Mouse (Mus musculus): ENCODE results near the gene Olfr1095.

Gene Olfr1095

DNA sequence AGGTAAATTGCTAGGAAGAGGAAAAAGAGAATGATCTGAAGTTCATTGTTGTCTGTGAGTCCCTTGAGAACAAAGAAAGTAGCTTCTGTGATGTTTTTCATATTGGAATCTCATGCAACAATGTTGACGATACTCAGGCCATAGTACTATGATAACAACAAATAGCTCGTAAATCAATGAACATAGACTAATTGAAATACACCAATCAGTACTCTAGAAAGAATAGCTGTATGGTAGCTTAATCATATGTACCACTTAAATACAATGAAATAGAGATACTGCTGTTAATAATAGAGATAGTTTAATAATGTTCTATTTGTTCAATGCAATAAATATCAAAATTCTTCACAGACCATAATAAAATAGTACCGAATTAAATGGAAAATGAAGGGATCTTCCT, at the start of gene Olfr1095:
Gene Olfr1095 (minus strand): TSS at position 101 of the 400 bp plus-strand sequence.
- no peak for DNase-seq

DNA sequence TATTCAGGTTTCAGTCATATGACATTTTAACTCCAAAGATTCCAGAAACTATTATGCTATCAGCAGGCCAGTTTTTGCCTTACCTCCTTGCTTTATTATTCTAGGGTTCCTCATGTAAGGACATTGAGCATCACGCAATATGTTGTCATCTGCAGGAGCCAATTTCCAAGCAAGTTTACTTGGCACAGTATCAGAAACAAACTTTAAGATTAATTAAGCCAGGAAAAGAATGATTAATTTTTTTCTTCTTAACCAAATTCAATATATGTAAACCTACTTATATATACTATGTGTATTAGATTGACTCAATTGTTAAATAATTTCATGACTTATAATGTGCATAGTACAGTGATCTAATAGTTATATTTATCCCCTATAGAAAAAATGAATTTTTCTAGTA, 40.6 kb upstream of the Olfr1095 start, which contains the start of gene Olfr1097:
Gene Olfr1097 (minus strand): TSS at position 101 of the 400 bp plus-strand sequence.
- no peak for DNase-seq

DNA sequence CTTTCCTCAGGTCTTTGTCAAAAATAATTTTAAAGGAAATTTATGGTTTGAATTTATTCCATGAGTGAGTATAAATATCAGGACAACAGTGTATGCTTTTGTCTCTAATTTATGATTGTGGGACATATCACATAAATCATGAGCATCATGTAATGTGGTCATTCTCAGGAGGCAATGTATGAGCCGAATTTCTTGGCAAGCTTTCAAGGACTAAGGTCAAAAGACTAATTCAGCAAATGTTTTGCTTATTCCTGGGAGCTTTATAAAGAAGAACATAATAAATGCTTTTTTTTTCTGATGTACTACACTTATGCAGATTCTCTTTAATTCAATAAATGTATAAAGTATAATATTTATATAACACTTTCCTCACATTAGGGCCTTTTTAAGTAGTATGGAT, 23.2 kb upstream of the Olfr1095 start, which contains the start of gene Gm13723:
Gene Gm13723 (minus strand): TSS at position 101 of the 400 bp plus-strand sequence.
- no peak for DNase-seq

DNA sequence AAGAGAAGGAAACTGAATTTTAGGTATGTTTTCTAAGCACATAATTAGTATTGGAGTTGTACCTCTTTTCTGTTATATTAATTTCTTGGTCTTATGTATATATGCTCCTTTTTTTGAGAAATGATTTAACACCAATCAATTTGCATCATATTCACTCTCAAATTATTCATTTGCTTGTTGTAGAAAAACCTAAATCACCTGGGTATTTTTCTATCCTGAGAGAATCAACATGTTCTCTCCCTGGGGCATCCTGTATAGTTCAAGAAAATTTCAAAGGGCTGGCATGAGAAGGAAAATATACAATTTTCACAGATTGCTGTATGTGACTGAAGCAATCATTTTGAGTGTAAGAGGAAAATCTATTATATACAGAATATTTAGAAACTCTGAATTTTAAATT, 27.1 kb downstream of the Olfr1095 start, which contains the start of gene Olfr1094:
Gene Olfr1094 (plus strand): TSS at position 301 of the 400 bp plus-strand sequence.
- DNase-seq = no peak

DNA sequence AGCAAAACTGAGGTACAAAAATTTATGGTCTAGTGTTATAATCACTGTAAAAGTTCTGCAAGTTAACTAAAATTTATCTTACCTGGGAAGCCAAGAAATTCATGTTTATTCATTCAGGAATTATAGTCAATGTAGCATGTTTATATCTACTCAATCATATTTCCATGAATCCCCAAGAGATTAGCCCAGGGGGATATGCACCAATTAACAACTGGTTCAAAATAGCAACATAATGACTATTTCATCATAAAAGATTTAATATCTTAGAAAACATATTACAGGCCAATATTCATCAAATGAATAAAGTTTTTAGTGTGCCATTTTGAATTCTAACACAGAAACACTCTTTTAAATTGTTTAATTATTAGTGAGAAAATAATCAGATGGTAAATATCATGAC, 41.6 kb downstream of the Olfr1095 start, which contains the start of gene Olfr141:
Gene Olfr141 (minus strand): TSS at position 101 of the 400 bp plus-strand sequence.
- no peak for DNase-seq
